Mouse (Mus musculus) MEL (cell line): ENCODE measurements around the gene Zeb2. TPM values are rescaled to one million over a fixed set of nuclear protein-coding genes. Genes with fewer than 3 reads are reported as not detected.
A peak's percentile ranks its signal among the peaks of the same experiment; 100 is the strongest.

Source experiments
- DNase-seq: peaks from one replicate; pipeline ENCODE4 v3.0.0; 2011; ENCODE audit warnings: low read depth, low spot score
- H3K27ac ChIP-seq: 2 replicates; pipeline ENCODE4 v1.5.1; 2012; ENCODE audit warnings: low read depth, mild to moderate bottlenecking, control low read depth, low read length, moderate library complexity; ENCODE audit not compliant: control insufficient read depth
- H3K27me3 ChIP-seq, 2 experiments: fragments of 150-350 bp in 1 of 2; sonication (generic) in 1 of 2; 2 replicates each; pipeline ENCODE4 v1.6.1; 2012; ENCODE audit warnings: low read length in 2 of 2, mild to moderate bottlenecking in 2 of 2, improper control_type of control experiment in 1 of 2, moderate library complexity in 1 of 2; ENCODE audit not compliant: insufficient read depth in 2 of 2, control insufficient read depth in 1 of 2
- H3K36me3 ChIP-seq, 2 experiments: 2 replicates each; pipeline ENCODE4 v1.6.1; 2012 to 2014; ENCODE audit warnings: low read length in 2 of 2, improper control_type of control experiment in 1 of 2, inconsistent platforms in 1 of 2, mild to moderate bottlenecking in 1 of 2; ENCODE audit not compliant: insufficient read depth in 2 of 2, control insufficient read depth in 1 of 2
- H3K4me1 ChIP-seq, 2 experiments: fragments of 150-350 bp in 1 of 2; sonication (generic) in 1 of 2; 2 replicates each; pipeline ENCODE4 v1.6.1; 2012; ENCODE audit warnings: low read length in 2 of 2, improper control_type of control experiment in 1 of 2, mild to moderate bottlenecking in 1 of 2; ENCODE audit not compliant: insufficient read depth in 2 of 2, control insufficient read depth in 1 of 2
- H3K4me3 ChIP-seq, 2 experiments: fragments of 150-350 bp in 1 of 2; sonication (generic) in 1 of 2; 2 replicates each; pipeline ENCODE4 v1.5.1; 2012; ENCODE audit warnings: low read depth in 2 of 2, low read length in 2 of 2, mild to moderate bottlenecking in 2 of 2, moderate library complexity in 2 of 2, control low read depth in 1 of 2, improper control_type of control experiment in 1 of 2; ENCODE audit not compliant: control insufficient read depth in 1 of 2, insufficient read depth in 1 of 2
- H3K79me2 ChIP-seq: 2 replicates; pipeline ENCODE4 v1.6.1; 2012; ENCODE audit warnings: mild to moderate bottlenecking, low read length, moderate library complexity; ENCODE audit not compliant: control insufficient read depth, poor library complexity, insufficient read depth
- H3K9ac ChIP-seq: 2 replicates; pipeline ENCODE4 v1.6.1; 2012; ENCODE audit warnings: low read depth, mild to moderate bottlenecking, control low read depth, low read length, moderate library complexity; ENCODE audit not compliant: control insufficient read depth, poor library complexity, severe bottlenecking
- H3K9me3 ChIP-seq: fragments of 150-350 bp; sonication (generic); replicated peaks from 2 replicates; pipeline ENCODE4 v1.6.1; 2012; ENCODE audit warnings: mild to moderate bottlenecking, low read length, improper control_type of control experiment, moderate library complexity; ENCODE audit not compliant: insufficient read depth
- CHD2 ChIP-seq: IDR thresholded peaks from 2 replicates; pipeline ENCODE4 v1.6.1; 2011; ENCODE audit warnings: low read length, improper control_type of control experiment
- EP300 ChIP-seq, 2 experiments: IDR thresholded peaks; 2 replicates each; pipeline ENCODE4 v1.6.1; 2011; ENCODE audit warnings: improper control_type of control experiment in 2 of 2, low read length in 2 of 2, low read depth in 1 of 2, mild to moderate bottlenecking in 1 of 2
- JUND ChIP-seq: IDR thresholded peaks from 2 replicates; pipeline ENCODE4 v1.6.1; 2011; ENCODE audit warnings: low read depth, mild to moderate bottlenecking, improper control_type of control experiment, low read length
- NELFE ChIP-seq: IDR thresholded peaks from 2 replicates; pipeline ENCODE4 v1.6.1; 2011; ENCODE audit warnings: low read depth, low read length, improper control_type of control experiment
- POLR2AphosphoS5 ChIP-seq: IDR thresholded peaks from 2 replicates; pipeline ENCODE4 v1.6.1; 2012; ENCODE audit warnings: low read depth, borderline replicate concordance, mild to moderate bottlenecking, inconsistent platforms, low read length, moderate library complexity, mixed read lengths
- RAD21 ChIP-seq: IDR thresholded peaks from 2 replicates; pipeline ENCODE4 v1.6.1; 2011; ENCODE audit warnings: mild to moderate bottlenecking, low read depth, low read length, improper control_type of control experiment
- RCOR1 ChIP-seq: IDR thresholded peaks from 2 replicates; pipeline ENCODE4 v1.6.1; 2012; ENCODE audit warnings: low read depth, mild to moderate bottlenecking, inconsistent platforms, low read length, improper control_type of control experiment
- SMC3 ChIP-seq: IDR thresholded peaks from 2 replicates; pipeline ENCODE4 v1.6.1; 2011; ENCODE audit warnings: low read depth, low read length, improper control_type of control experiment
- TBP ChIP-seq: IDR thresholded peaks from 2 replicates; pipeline ENCODE4 v1.8.0; 2011; ENCODE audit warnings: low read depth, low read length, improper control_type of control experiment
- TCF12 ChIP-seq: IDR thresholded peaks from 2 replicates; pipeline ENCODE4 v1.6.1; 2014; ENCODE audit warnings: low read depth, mild to moderate bottlenecking, inconsistent platforms, low read length, improper control_type of control experiment, moderate library complexity
- USF1 ChIP-seq: IDR thresholded peaks from 2 replicates; pipeline ENCODE4 v1.6.1; 2014; ENCODE audit warnings: low read depth, mild to moderate bottlenecking, inconsistent platforms, low read length, improper control_type of control experiment, moderate library complexity
- ZC3H11A ChIP-seq: IDR thresholded peaks from 2 replicates; pipeline ENCODE4 v1.6.1; 2012; ENCODE audit warnings: low read depth, mild to moderate bottlenecking, inconsistent platforms, low read length, improper control_type of control experiment
- ZMIZ1 ChIP-seq: IDR thresholded peaks from 2 replicates; pipeline ENCODE4 v1.6.1; 2012; ENCODE audit warnings: low read depth, mild to moderate bottlenecking, inconsistent platforms, low read length, improper control_type of control experiment, moderate library complexity
- polyA plus RNA-seq, 2 experiments: library from polyadenylated mRNA; stranded (reverse) in 1 of 2; unstranded in 1 of 2; fragments of >175 nt in 1 of 2; fragments of >200 nt in 1 of 2; gene quantifications; 2 replicates each; pipeline versions ENCODE4 v1.2.1 to v1.2.4; 2012; ENCODE audit warnings: low replicate concordance in 2 of 2, low read depth in 1 of 2; ENCODE audit not compliant: insufficient read length in 2 of 2, insufficient read depth in 1 of 2, missing spikeins in 1 of 2
- total RNA-seq: library from RNA; depleted of rRNA; stranded (reverse); fragments of 300-350 nt; gene quantifications from 2 replicates; pipeline ENCODE4 v1.2.3, GENCODE M21; 2012; rRNA removed

Gene Zeb2
- total RNA-seq = 12.9 and 14.8 TPM in 2 replicates
- 10 to 100 TPM in 1 of 2 experiments, not detected in 1; 12.8 TPM for polyA plus RNA-seq

- no peaks in the 10 kb centered on the region for H3K9me3 ChIP-seq
- TF ChIP-seq TBP (0 out of 2 replicates have a peak, but pooled peaks have one; percentile 11), POLR2AphosphoS5 (no peak), ZMIZ1 (no peak), ZC3H11A (no peak), USF1 (peak; percentile 75), NELFE (no peak), EP300 (IDR thresholded peaks at IDR 0.05; ENCODE audit: low read depth in 1 of 2, low read length in 2 of 2) (no peak), TCF12 (no peak)
- TF ChIP-seq, all 39 proteins: peak for 2
- peaks cover 6% of the 10 kb centered on the region for H3K79me2 ChIP-seq
- no peaks in the 10 kb centered on the region for H3K27me3 ChIP-seq
- peak within 1 kb of the TSS; percentile 82 for H3K9ac ChIP-seq
- peaks cover 0 to 2% of the 10 kb centered on the region in 2 experiments; a peak in 2 of 4 replicates for H3K36me3 ChIP-seq
- peak within 1 kb of the TSS; percentile 37 for H3K27ac ChIP-seq
- peak; percentile 55 for DNase-seq
- peaks cover 2 to 3% of the 10 kb centered on the region in 2 experiments; a peak in 2 of 4 replicates for H3K4me1 ChIP-seq
- peak within 1 kb of the TSS; percentile 89 to 94 for H3K4me3 ChIP-seq
These were observed at the start of gene Zeb2 for GRCm38 (mm10) chr2:45117087-45117561. Gene Zeb2, minus strand, starts transcription at chr2:45117395.

DNA sequence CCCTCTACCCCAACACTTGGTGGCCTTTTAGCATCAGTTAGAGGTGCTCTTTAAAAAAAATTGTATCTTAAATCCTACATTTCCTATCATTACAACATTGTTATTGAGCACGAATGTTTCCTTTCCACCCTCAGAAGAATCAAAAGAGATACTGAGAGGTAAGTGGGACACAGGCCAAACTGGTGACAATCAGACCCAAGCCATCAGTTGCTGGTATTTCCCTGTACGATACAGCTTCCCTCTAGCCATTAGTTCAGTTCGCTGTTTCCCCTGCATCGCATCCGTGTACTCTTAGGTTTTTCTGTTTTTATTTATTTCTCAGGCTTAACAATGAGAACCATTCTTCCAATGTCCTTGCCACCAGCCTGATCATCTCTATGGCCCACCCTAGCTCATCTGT is 41.6 kb upstream of the Zeb2 start:
- H3K9ac ChIP-seq = no peak overlapping the region
- no peaks in the 10 kb centered on the region for H3K79me2 ChIP-seq
- H3K27ac ChIP-seq = no peak overlapping the region
- no peak overlapping the region for H3K4me3 ChIP-seq
- no peaks in the 10 kb centered on the region for H3K9me3 ChIP-seq
- H3K36me3 ChIP-seq = no peaks in the 10 kb centered on the region
- TF ChIP-seq RAD21 (no peak), JUND (no peak), ZC3H11A (no peak), SMC3 (no peak), RCOR1 (no peak), TCF12 (no peak)
- no peaks in the 10 kb centered on the region for H3K4me1 ChIP-seq
- DNase-seq = no peak
- H3K27me3 ChIP-seq = no peaks in the 10 kb centered on the region

- Histone ChIP-seq H3K9me3 (no peaks in the 10 kb centered on the region), H3K27me3 (no peaks in the 10 kb centered on the region), H3K9ac (no peak overlapping the region), H3K4me3 (no peak overlapping the region)
- TF ChIP-seq CHD2 = no peak
- TF ChIP-seq, all 39 proteins: peak for 0
- Histone ChIP-seq H3K36me3 (no peaks in the 10 kb centered on the region), H3K27ac (no peak overlapping the region), H3K4me1 (no peaks in the 10 kb centered on the region), H3K79me2 (no peaks in the 10 kb centered on the region)
- DNase-seq = no peak
These were observed 41.2 kb upstream of the Zeb2 start for GRCm38 (mm10) chr2:45158351-45158782.
